Mouse (Mus musculus): ENCODE data around the gene Cntn5. TPM values are rescaled to one million over a fixed set of nuclear protein-coding genes. Genes with fewer than 3 reads are reported as not detected.

Cntn5 gene
- polyA plus RNA-seq, 1 experiment from 2014 or later, result not detected

GRCm38 (mm10) chr9:10381701-10382100, 522.9 kb downstream of the Cntn5 start:
- Histone ChIP-seq H3K4me1 (no peaks in the 10 kb centered on the region), H3K36me3 (no peaks in the 10 kb centered on the region), H3K9me3 (replicated peaks) (no peaks in the 10 kb centered on the region), H3K4me3 (no peak overlapping the region), H3K4me2 (no peak overlapping the region), H3K9ac (no peak overlapping the region), H3K27me3 (replicated peaks) (no peaks in the 10 kb centered on the region), H3K27ac (no peak overlapping the region)
- no peak for ATAC-seq
- 70% methylated on average over 4 of the region's 4 CpGs for WGBS (ENCODE audit: insufficient replicate concordance)

GRCm38 (mm10) chr9:10376261-10376660, 528.3 kb downstream of the Cntn5 start:
- H3K4me1 ChIP-seq, result no peaks in the 10 kb centered on the region
- no peak overlapping the region for H3K27ac ChIP-seq

GRCm38 (mm10) chr9:10368971-10369370, 535.6 kb downstream of the Cntn5 start:
- Histone ChIP-seq H3K9me3 (replicated peaks) (no peaks in the 10 kb centered on the region), H3K4me1 (no peaks in the 10 kb centered on the region), H3K27me3 (replicated peaks) (no peaks in the 10 kb centered on the region), H3K4me2 (no peak overlapping the region), H3K4me3 (no peak overlapping the region), H3K27ac (no peak overlapping the region), H3K9ac (no peak overlapping the region), H3K36me3 (no peaks in the 10 kb centered on the region)
- ATAC-seq, result no peak
- 51% methylated on average over 5 of the region's 5 CpGs for WGBS (ENCODE audit: insufficient replicate concordance)

More at GRCm38 (mm10) chr9:10376261-10376660, 528.3 kb downstream of the Cntn5 start:
- Histone ChIP-seq H3K9ac (no peak overlapping the region), H3K27me3 (replicated peaks) (no peaks in the 10 kb centered on the region), H3K9me3 (replicated peaks) (no peaks in the 10 kb centered on the region), H3K4me3 (no peak overlapping the region), H3K36me3 (no peaks in the 10 kb centered on the region), H3K4me2 (no peak overlapping the region)
- ATAC-seq, result no peak

- no peak overlapping the region for H3K4me2 ChIP-seq
- no peak overlapping the region for H3K4me3 ChIP-seq
- H3K9me3 ChIP-seq (replicated peaks), result no peaks in the 10 kb centered on the region
- ATAC-seq, result no peak
- no peaks in the 10 kb centered on the region for H3K36me3 ChIP-seq
- H3K9ac ChIP-seq, result no peak overlapping the region
- no peaks in the 10 kb centered on the region for H3K27me3 ChIP-seq (replicated peaks)
- no peaks in the 10 kb centered on the region for H3K4me1 ChIP-seq
- no peak overlapping the region for H3K27ac ChIP-seq
- 44% methylated on average over 1 of the region's 1 CpGs for WGBS (ENCODE audit: insufficient replicate concordance)
These were observed 536.2 kb downstream of the Cntn5 start for GRCm38 (mm10) chr9:10368410-10368809.

- no peak for ATAC-seq
- Histone ChIP-seq H3K9ac (no peak overlapping the region), H3K4me3 (no peak overlapping the region), H3K36me3 (no peaks in the 10 kb centered on the region), H3K4me1 (no peaks in the 10 kb centered on the region), H3K9me3 (replicated peaks) (no peaks in the 10 kb centered on the region), H3K27me3 (replicated peaks) (no peaks in the 10 kb centered on the region), H3K4me2 (no peak overlapping the region), H3K27ac (no peak overlapping the region)
- 48% methylated on average over 6 of the region's 6 CpGs for WGBS (ENCODE audit: insufficient replicate concordance)
These were observed 538.2 kb downstream of the Cntn5 start for GRCm38 (mm10) chr9:10366246-10366955.

GRCm38 (mm10) chr9:10350909-10351655, 553.5 kb downstream of the Cntn5 start:
- WGBS (ENCODE audit: insufficient replicate concordance), result 70% methylated on average over 4 of the region's 4 CpGs
- H3K27ac ChIP-seq, result no peak overlapping the region
- H3K4me2 ChIP-seq, result no peak overlapping the region
- ATAC-seq, result no peak
- H3K9ac ChIP-seq, result no peak overlapping the region
- no peaks in the 10 kb centered on the region for H3K36me3 ChIP-seq
- no peaks in the 10 kb centered on the region for H3K9me3 ChIP-seq (replicated peaks)
- H3K4me3 ChIP-seq, result no peak overlapping the region
- H3K4me1 ChIP-seq, result no peaks in the 10 kb centered on the region
- no peaks in the 10 kb centered on the region for H3K27me3 ChIP-seq (replicated peaks)

- Histone ChIP-seq H3K4me2 (no peak overlapping the region), H3K4me3 (no peak overlapping the region), H3K27ac (no peak overlapping the region), H3K27me3 (replicated peaks) (no peaks in the 10 kb centered on the region), H3K9me3 (replicated peaks) (no peaks in the 10 kb centered on the region), H3K9ac (no peak overlapping the region), H3K36me3 (no peaks in the 10 kb centered on the region), H3K4me1 (no peaks in the 10 kb centered on the region)
- ATAC-seq, result no peak
- WGBS (ENCODE audit: insufficient replicate concordance), result 67% methylated on average over 10 of the region's 11 CpGs
These were observed 555.8 kb downstream of the Cntn5 start for GRCm38 (mm10) chr9:10348741-10349140.

- Histone ChIP-seq H3K27ac (no peak overlapping the region), H3K9ac (no peak overlapping the region), H3K36me3 (no peaks in the 10 kb centered on the region), H3K4me1 (no peaks in the 10 kb centered on the region), H3K4me3 (no peak overlapping the region), H3K4me2 (no peak overlapping the region), H3K9me3 (replicated peaks) (no peaks in the 10 kb centered on the region), H3K27me3 (replicated peaks) (no peaks in the 10 kb centered on the region)
- 58% methylated on average over 4 of the region's 4 CpGs for WGBS (ENCODE audit: insufficient replicate concordance)
- ATAC-seq, result no peak
These were observed 556.4 kb downstream of the Cntn5 start for GRCm38 (mm10) chr9:10348222-10348621.

GRCm38 (mm10) chr9:10340751-10341150, 563.8 kb downstream of the Cntn5 start:
- H3K4me3 ChIP-seq, result no peak overlapping the region
- H3K9ac ChIP-seq, result no peak overlapping the region
- no peak for ATAC-seq
- no peaks in the 10 kb centered on the region for H3K36me3 ChIP-seq
- H3K9me3 ChIP-seq (replicated peaks), result no peaks in the 10 kb centered on the region
- H3K27ac ChIP-seq, result no peak overlapping the region
- H3K27me3 ChIP-seq (replicated peaks), result no peaks in the 10 kb centered on the region
- no peak overlapping the region for H3K4me2 ChIP-seq
- no peaks in the 10 kb centered on the region for H3K4me1 ChIP-seq

- H3K36me3 ChIP-seq, result no peaks in the 10 kb centered on the region
- no peaks in the 10 kb centered on the region for H3K27me3 ChIP-seq (replicated peaks)
- H3K4me3 ChIP-seq, result no peak overlapping the region
- H3K4me2 ChIP-seq, result no peak overlapping the region
- no peak overlapping the region for H3K27ac ChIP-seq
- H3K4me1 ChIP-seq, result no peaks in the 10 kb centered on the region
- no peak overlapping the region for H3K9ac ChIP-seq
- ATAC-seq, result no peak
- H3K9me3 ChIP-seq (replicated peaks), result no peaks in the 10 kb centered on the region
- WGBS (ENCODE audit: insufficient replicate concordance), result 52% methylated on average over 1 of the region's 1 CpGs
These were observed 564.9 kb downstream of the Cntn5 start for GRCm38 (mm10) chr9:10339716-10340115.

- no peak overlapping the region for H3K4me3 ChIP-seq
- no peak overlapping the region for H3K4me2 ChIP-seq
- no peaks in the 10 kb centered on the region for H3K36me3 ChIP-seq
- no peaks in the 10 kb centered on the region for H3K4me1 ChIP-seq
- H3K9ac ChIP-seq, result no peak overlapping the region
- H3K27me3 ChIP-seq (replicated peaks), result no peaks in the 10 kb centered on the region
- ATAC-seq, result no peak
- no peak overlapping the region for H3K27ac ChIP-seq
- WGBS (ENCODE audit: insufficient replicate concordance), result 30% methylated on average over 7 of the region's 7 CpGs
- H3K9me3 ChIP-seq (replicated peaks), result no peaks in the 10 kb centered on the region
These were observed 579.7 kb downstream of the Cntn5 start for GRCm38 (mm10) chr9:10324697-10325368.

- no peak for ATAC-seq
- Histone ChIP-seq H3K4me3 (no peak overlapping the region), H3K4me1 (no peaks in the 10 kb centered on the region), H3K9ac (no peak overlapping the region), H3K27ac (no peak overlapping the region), H3K36me3 (no peaks in the 10 kb centered on the region), H3K4me2 (no peak overlapping the region), H3K27me3 (replicated peaks) (no peaks in the 10 kb centered on the region), H3K9me3 (replicated peaks) (no peaks in the 10 kb centered on the region)
- 36% methylated on average over 2 of the region's 2 CpGs for WGBS (ENCODE audit: insufficient replicate concordance)
These were observed 635.2 kb downstream of the Cntn5 start for GRCm38 (mm10) chr9:10269342-10269741.

Measured in liver, embryonic 12.5 days (tissue).